Mouse (Mus musculus) MEL (cell line): ENCODE measurements around the gene Tmem132c. TPM values are rescaled to one million over a fixed set of nuclear protein-coding genes. Genes with fewer than 3 reads are reported as not detected.

Experiments used
- DNase-seq: peaks from one replicate; pipeline ENCODE4 v3.0.0; 2011; ENCODE audit warnings: low read depth, low spot score
- H3K27ac ChIP-seq: 2 replicates; pipeline ENCODE4 v1.5.1; 2012; ENCODE audit warnings: low read depth, mild to moderate bottlenecking, control low read depth, low read length, moderate library complexity; ENCODE audit not compliant: control insufficient read depth
- H3K27me3 ChIP-seq, 2 experiments: fragments of 150-350 bp in 1 of 2; sonication (generic) in 1 of 2; 2 replicates each; pipeline ENCODE4 v1.6.1; 2012; ENCODE audit warnings: low read length in 2 of 2, mild to moderate bottlenecking in 2 of 2, improper control_type of control experiment in 1 of 2, moderate library complexity in 1 of 2; ENCODE audit not compliant: insufficient read depth in 2 of 2, control insufficient read depth in 1 of 2
- H3K36me3 ChIP-seq, 2 experiments: 2 replicates each; pipeline ENCODE4 v1.6.1; 2012 to 2014; ENCODE audit warnings: low read length in 2 of 2, improper control_type of control experiment in 1 of 2, inconsistent platforms in 1 of 2, mild to moderate bottlenecking in 1 of 2; ENCODE audit not compliant: insufficient read depth in 2 of 2, control insufficient read depth in 1 of 2
- H3K4me1 ChIP-seq, 2 experiments: fragments of 150-350 bp in 1 of 2; sonication (generic) in 1 of 2; 2 replicates each; pipeline ENCODE4 v1.6.1; 2012; ENCODE audit warnings: low read length in 2 of 2, improper control_type of control experiment in 1 of 2, mild to moderate bottlenecking in 1 of 2; ENCODE audit not compliant: insufficient read depth in 2 of 2, control insufficient read depth in 1 of 2
- H3K4me3 ChIP-seq, 2 experiments: fragments of 150-350 bp in 1 of 2; sonication (generic) in 1 of 2; 2 replicates each; pipeline ENCODE4 v1.5.1; 2012; ENCODE audit warnings: low read depth in 2 of 2, low read length in 2 of 2, mild to moderate bottlenecking in 2 of 2, moderate library complexity in 2 of 2, control low read depth in 1 of 2, improper control_type of control experiment in 1 of 2; ENCODE audit not compliant: control insufficient read depth in 1 of 2, insufficient read depth in 1 of 2
- H3K79me2 ChIP-seq: 2 replicates; pipeline ENCODE4 v1.6.1; 2012; ENCODE audit warnings: mild to moderate bottlenecking, low read length, moderate library complexity; ENCODE audit not compliant: control insufficient read depth, poor library complexity, insufficient read depth
- H3K9ac ChIP-seq: 2 replicates; pipeline ENCODE4 v1.6.1; 2012; ENCODE audit warnings: low read depth, mild to moderate bottlenecking, control low read depth, low read length, moderate library complexity; ENCODE audit not compliant: control insufficient read depth, poor library complexity, severe bottlenecking
- H3K9me3 ChIP-seq: fragments of 150-350 bp; sonication (generic); replicated peaks from 2 replicates; pipeline ENCODE4 v1.6.1; 2012; ENCODE audit warnings: mild to moderate bottlenecking, low read length, improper control_type of control experiment, moderate library complexity; ENCODE audit not compliant: insufficient read depth
- BHLHE40 ChIP-seq: IDR thresholded peaks from 2 replicates; pipeline ENCODE4 v1.6.1; 2012; ENCODE audit warnings: low read depth, mild to moderate bottlenecking, inconsistent platforms, low read length, improper control_type of control experiment, borderline replicate concordance
- CTCF ChIP-seq, 3 experiments: IDR thresholded peaks in 2 of 3; conservative IDR thresholded peaks in 1 of 3; 2 replicates each; pipeline ENCODE4 v1.5.1; 2011 to 2012; ENCODE audit warnings: low read length in 3 of 3, low read depth in 2 of 3, mild to moderate bottlenecking in 2 of 3, improper control_type of control experiment in 1 of 3, inconsistent platforms in 1 of 3, mixed read lengths in 1 of 3, moderate library complexity in 1 of 3; ENCODE audit not compliant: control insufficient read depth in 1 of 3, insufficient read depth in 1 of 3, poor library complexity in 1 of 3, severe bottlenecking in 1 of 3
- E2F4 ChIP-seq: IDR thresholded peaks from 2 replicates; pipeline ENCODE4 v1.6.1; 2011; ENCODE audit warnings: low read depth, low read length, improper control_type of control experiment, borderline replicate concordance
- ELF1 ChIP-seq: IDR thresholded peaks from 2 replicates; pipeline ENCODE4 v1.6.1; 2014; ENCODE audit warnings: low read depth, mild to moderate bottlenecking, inconsistent platforms, low read length, improper control_type of control experiment, moderate library complexity
- HCFC1 ChIP-seq: IDR thresholded peaks from 2 replicates; pipeline ENCODE4 v1.6.1; 2012; ENCODE audit warnings: low read depth, mild to moderate bottlenecking, inconsistent platforms, low read length, improper control_type of control experiment, moderate library complexity
- MAFK ChIP-seq: IDR thresholded peaks from 2 replicates; pipeline ENCODE4 v1.6.1; 2011; ENCODE audit warnings: low read depth, mild to moderate bottlenecking, low read length, improper control_type of control experiment, borderline replicate concordance
- MAX ChIP-seq: IDR thresholded peaks from 2 replicates; pipeline ENCODE4 v1.6.1; 2011; ENCODE audit warnings: low read length, improper control_type of control experiment
- MAZ ChIP-seq: IDR thresholded peaks from 2 replicates; pipeline ENCODE4 v1.6.1; 2012; ENCODE audit warnings: low read depth, mild to moderate bottlenecking, inconsistent platforms, low read length, improper control_type of control experiment
- MEF2A ChIP-seq: IDR thresholded peaks from 2 replicates; pipeline ENCODE4 v1.6.1; 2014; ENCODE audit warnings: low read depth, mild to moderate bottlenecking, inconsistent platforms, low read length, improper control_type of control experiment; ENCODE audit not compliant: poor library complexity, insufficient replicate concordance, severe bottlenecking; ENCODE audit errors: extremely low read depth
- MYC ChIP-seq: IDR thresholded peaks from 2 replicates; pipeline ENCODE4 v1.6.1; 2011; ENCODE audit warnings: low read depth, mild to moderate bottlenecking, low read length, improper control_type of control experiment, moderate library complexity
- NELFE ChIP-seq: IDR thresholded peaks from 2 replicates; pipeline ENCODE4 v1.6.1; 2011; ENCODE audit warnings: low read depth, low read length, improper control_type of control experiment
- POLR2AphosphoS5 ChIP-seq: IDR thresholded peaks from 2 replicates; pipeline ENCODE4 v1.6.1; 2012; ENCODE audit warnings: low read depth, borderline replicate concordance, mild to moderate bottlenecking, inconsistent platforms, low read length, moderate library complexity, mixed read lengths
- RAD21 ChIP-seq: IDR thresholded peaks from 2 replicates; pipeline ENCODE4 v1.6.1; 2011; ENCODE audit warnings: mild to moderate bottlenecking, low read depth, low read length, improper control_type of control experiment
- RCOR1 ChIP-seq: IDR thresholded peaks from 2 replicates; pipeline ENCODE4 v1.6.1; 2012; ENCODE audit warnings: low read depth, mild to moderate bottlenecking, inconsistent platforms, low read length, improper control_type of control experiment
- ZKSCAN1 ChIP-seq: IDR thresholded peaks from 2 replicates; pipeline ENCODE4 v1.6.1; 2012; ENCODE audit warnings: low read depth, mild to moderate bottlenecking, inconsistent platforms, low read length, improper control_type of control experiment, moderate library complexity
- ZNF384 ChIP-seq: IDR thresholded peaks from 2 replicates; pipeline ENCODE4 v1.6.1; 2012; ENCODE audit warnings: low read depth, mild to moderate bottlenecking, inconsistent platforms, low read length, improper control_type of control experiment
- polyA plus RNA-seq, 2 experiments: library from polyadenylated mRNA; stranded (reverse) in 1 of 2; unstranded in 1 of 2; fragments of >175 nt in 1 of 2; fragments of >200 nt in 1 of 2; gene quantifications; 2 replicates each; pipeline versions ENCODE4 v1.2.1 to v1.2.4; 2012; ENCODE audit warnings: low replicate concordance in 2 of 2, low read depth in 1 of 2; ENCODE audit not compliant: insufficient read length in 2 of 2, insufficient read depth in 1 of 2, missing spikeins in 1 of 2
- total RNA-seq: library from RNA; depleted of rRNA; stranded (reverse); fragments of 300-350 nt; gene quantifications from 2 replicates; pipeline ENCODE4 v1.2.3, GENCODE M21; 2012

The Tmem132c gene
- total and polyA plus RNA-seq, 3 experiments: not detected

DNA sequence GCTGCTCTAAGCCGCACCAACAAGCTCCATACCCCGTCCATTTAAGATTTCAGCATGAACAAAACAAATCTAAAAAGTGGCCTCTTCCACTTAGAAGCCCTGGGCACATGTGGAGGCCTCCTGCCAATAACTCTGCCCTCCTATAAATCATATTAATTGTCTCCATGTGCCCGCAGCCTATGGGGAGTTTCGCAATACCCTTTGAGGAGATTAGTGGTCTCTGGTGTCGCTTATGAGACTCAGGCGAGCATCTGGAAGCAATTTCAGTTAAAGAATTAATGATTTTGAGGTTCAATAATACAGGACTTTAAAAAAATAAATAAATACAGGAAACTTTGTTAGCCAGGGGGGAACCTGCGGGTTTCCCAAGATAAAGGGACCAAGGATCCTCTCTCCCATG, 1.9 kb upstream of the Tmem132c start:
- TF ChIP-seq CTCF (IDR thresholded peaks at IDR 0.05 in 2 of 3, conservative IDR thresholded peaks at IDR 0.05 in 1 of 3; ENCODE audit: control insufficient read depth in 1 of 3, insufficient read depth in 1 of 3, low read depth in 2 of 3, low read length in 3 of 3, poor library complexity in 1 of 3, severe bottlenecking in 1 of 3) (no peak), RCOR1 (no peak)
- TF ChIP-seq, all 39 proteins: peak for 0
- H3K4me1 ChIP-seq: no peaks in the 10 kb centered on the region
- no peak overlapping the region for H3K9ac ChIP-seq
- H3K36me3 ChIP-seq: no peaks in the 10 kb centered on the region
- no peaks in the 10 kb centered on the region for H3K79me2 ChIP-seq
- H3K27ac ChIP-seq: no peak overlapping the region
- H3K9me3 ChIP-seq: no peaks in the 10 kb centered on the region
- H3K4me3 ChIP-seq: no peak overlapping the region
- H3K27me3 ChIP-seq: no peaks in the 10 kb centered on the region
- DNase-seq: no peak

GRCm38 (mm10) chr5:127240646-127241045, 962 bp upstream of the Tmem132c start:
- H3K9me3 ChIP-seq: no peaks in the 10 kb centered on the region
- H3K27ac ChIP-seq: no peak overlapping the region
- H3K4me1 ChIP-seq: no peaks in the 10 kb centered on the region
- H3K79me2 ChIP-seq: no peaks in the 10 kb centered on the region
- H3K9ac ChIP-seq: no peak overlapping the region
- H3K36me3 ChIP-seq: no peaks in the 10 kb centered on the region
- no peak overlapping the region for H3K4me3 ChIP-seq
- DNase-seq: no peak
- no peaks in the 10 kb centered on the region for H3K27me3 ChIP-seq
- TF ChIP-seq ELF1: no peak

GRCm38 (mm10) chr5:127241925-127242762, 536 bp downstream of the Tmem132c start:
- H3K4me1 ChIP-seq: no peaks in the 10 kb centered on the region
- no peaks in the 10 kb centered on the region for H3K79me2 ChIP-seq
- H3K4me3 ChIP-seq: no peak overlapping the region
- H3K27ac ChIP-seq: no peak overlapping the region
- DNase-seq: no peak
- H3K36me3 ChIP-seq: no peaks in the 10 kb centered on the region
- H3K27me3 ChIP-seq: no peaks in the 10 kb centered on the region
- H3K9me3 ChIP-seq: no peaks in the 10 kb centered on the region
- no peak overlapping the region for H3K9ac ChIP-seq
- TF ChIP-seq RAD21 (no peak), MAX (no peak), MEF2A (no peak), MAZ (no peak), POLR2AphosphoS5 (no peak), HCFC1 (no peak), NELFE (no peak), ZNF384 (no peak), E2F4 (no peak), MAFK (no peak), ZKSCAN1 (no peak), MYC (no peak), BHLHE40 (no peak)
